Mouse (Mus musculus) liver (tissue): ENCODE measurements at regions not wholly inside any gene's neighbourhood (a gene's known extent, or its start where the extent isn't known, plus 50 kb on each side); places are given as distances from the start of the nearest gene placed in this dataset.

ENCODE experiments used
- DNase-seq: peaks from one replicate; pipeline ENCODE4 v3.0.0-alpha.2; 2020; ENCODE audit warnings: mixed read lengths

DNA sequence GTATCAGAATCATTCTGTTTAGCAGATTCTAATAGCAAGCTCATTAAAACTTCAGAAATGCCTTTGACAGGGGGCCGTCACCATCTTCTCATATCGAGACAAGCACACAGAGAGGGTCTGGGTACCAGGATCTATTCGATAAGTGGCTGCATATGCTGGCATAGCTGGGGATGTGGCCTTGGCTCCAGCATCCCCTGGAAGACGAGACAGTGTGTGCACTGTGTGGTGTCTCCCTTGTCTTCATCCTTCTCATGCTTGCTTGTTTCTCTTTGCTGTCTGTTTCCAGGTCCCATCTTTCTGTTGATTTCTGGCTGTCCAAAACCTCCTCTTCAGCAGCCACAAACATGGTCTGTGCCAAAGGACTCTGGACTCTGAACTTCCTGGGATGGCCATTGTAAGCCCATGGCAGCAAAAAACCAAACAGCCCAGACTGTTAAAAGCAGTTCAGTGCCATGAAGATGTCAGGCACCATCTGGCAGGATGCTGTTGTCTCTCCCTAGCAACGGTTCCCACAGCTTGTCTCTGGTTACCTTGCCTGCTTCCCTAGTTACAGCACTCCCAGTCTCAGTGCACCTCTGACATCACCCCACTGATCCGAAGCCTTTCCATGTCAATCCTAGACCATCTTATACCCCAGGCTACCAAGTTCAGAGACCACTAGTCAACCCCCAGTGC, 56.5 kb downstream of the Kctd12 start:
- no peak for DNase-seq

DNA sequence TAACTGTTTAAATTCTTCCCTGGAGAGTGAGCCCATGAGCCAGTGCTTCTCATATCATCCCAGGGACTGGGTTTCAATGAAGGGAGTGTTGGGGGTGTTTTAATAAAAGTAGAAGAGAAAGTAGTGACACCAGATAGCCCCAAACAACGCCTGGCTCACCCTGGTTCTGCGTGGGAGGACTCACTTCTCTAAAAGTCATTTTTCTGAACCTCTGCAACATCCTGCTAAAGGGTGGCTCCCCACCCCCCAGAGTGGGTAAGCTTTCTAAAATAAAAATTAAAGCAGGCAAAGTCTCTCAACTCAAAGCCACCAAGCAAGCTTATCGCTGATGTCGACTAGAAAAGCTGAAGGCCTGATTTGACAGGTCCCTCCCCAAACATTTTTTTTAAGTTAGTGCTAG, 57.8 kb downstream of the Kctd12 start:
- no peak for DNase-seq

DNA sequence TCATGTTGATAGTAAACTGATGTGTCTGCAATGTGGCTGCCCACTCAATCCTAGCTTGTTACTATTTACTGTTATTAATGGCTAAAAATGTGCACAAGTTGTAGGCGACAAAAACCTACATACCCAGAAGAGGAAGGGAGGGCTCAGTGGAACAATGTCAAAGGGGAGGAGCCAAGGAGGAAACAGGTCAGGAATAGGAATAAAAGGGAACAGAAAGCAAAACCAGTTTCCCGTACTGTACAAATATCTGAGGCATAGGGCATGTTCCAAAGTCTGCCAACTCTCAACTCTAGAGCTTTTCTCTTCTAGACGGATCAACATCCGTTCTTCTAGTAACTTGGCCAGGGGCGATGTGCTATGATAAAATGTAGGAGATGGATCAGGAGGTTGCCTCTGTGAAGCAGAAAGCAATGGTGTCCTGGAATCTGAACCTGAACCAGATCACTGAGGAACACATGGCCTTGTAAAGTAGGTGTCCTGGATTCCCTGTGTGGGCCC, 59.9 kb downstream of the Kctd12 start:
- DNase-seq, result no peak

DNA sequence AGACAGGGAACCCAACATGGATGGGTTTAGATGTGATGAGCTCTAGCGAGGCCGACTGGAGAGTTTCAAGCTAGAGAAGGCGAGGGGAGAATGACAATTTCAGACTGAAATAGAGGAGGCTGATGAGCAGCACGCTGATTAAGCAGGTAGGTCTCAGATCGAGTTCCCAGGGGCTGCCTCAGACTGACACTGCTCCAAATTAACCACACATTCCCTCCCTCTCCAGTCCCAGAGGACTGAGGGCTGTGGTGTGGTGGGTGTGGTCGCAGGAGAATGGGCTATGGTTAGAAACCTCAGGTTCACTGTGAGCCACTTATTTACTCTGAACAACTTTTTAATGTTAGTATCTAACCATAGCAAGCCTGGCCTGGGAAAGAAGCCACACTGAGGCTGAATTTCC, 62.0 kb downstream of the Kctd12 start:
- DNase-seq, result no peak

DNA sequence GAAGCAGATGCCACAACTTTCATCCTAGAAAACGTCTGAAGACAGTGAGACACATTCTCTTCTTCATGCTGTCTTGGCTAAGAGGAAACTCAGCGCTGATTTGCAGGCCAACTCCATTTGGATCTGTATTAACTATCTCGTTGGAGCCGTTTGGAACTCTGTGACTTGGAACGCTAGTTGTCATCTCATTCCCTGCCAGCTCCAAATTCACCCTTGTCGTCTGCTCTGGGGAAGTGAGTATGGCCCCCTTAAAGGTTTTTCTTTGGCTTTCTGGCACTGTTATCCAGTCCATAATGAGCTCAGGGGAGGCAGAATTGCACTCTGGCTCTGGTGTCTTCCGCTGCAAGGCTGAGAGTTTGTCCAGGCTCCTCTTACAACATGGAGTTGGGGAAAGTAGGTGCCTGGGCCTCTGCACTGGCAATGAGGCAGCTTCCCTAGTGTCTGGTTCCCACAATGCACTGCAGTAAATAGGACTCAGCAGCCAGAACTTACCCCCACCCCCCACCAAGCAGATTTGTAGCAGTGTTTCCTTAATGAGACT, 63.1 kb downstream of the Kctd12 start:
- DNase-seq, result no peak

DNA sequence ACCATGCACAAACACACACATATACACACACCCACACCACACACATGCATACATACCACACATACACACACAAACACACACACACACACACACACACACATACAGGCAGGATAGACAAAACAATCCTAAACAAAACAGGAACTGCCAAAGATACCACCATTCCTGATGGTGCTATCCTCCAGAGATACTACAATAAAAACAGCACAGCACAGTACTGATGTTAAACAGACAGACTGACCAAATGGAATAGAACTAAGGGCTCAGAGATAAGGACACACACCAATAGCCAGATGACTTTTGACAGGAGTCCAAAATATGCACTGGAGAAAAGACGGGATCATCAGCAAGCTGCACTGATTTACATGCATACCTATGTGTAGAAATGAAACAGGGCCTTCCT, 64.5 kb downstream of the Kctd12 start:
- no peak for DNase-seq

DNA sequence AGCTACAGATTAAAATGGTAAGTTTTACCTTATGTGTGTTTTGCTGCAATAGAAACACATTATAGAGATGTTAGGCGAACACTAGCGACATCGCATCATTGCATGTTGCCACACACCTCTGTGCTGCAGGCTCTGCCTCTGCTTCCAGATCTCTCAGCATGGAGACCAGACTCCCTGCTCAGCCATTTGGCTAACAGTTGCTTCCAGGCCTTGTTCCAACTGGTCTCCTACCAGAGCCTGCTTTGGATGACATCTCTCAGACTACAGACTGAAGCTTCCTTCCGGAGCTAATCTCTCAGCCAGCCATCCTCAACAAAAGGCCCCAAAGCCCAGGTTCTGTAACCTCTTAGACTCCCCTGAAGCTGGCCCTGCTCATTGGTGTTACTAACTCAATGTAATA, 66.5 kb downstream of the Kctd12 start:
- DNase-seq, result no peak

DNA sequence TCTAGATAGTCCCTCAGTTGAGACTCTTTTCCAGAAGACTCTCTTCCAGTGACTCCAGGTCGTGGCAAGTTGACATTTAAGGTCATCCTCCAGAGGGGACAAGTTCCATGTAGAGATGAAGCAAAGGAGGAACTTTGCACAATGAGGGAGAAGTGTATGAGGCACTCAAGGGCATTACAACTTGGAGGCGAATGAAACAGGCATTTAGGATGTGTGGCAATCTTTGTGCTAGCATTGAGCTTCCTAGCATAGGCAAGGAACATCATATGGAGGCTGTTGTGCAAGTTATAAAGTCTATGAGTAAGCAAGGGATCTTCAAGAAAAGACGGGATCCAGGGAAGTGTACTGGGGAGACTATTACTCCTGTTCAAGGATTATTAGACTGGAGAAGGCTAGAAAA, 70.9 kb downstream of the Kctd12 start:
- DNase-seq, result no peak

DNA sequence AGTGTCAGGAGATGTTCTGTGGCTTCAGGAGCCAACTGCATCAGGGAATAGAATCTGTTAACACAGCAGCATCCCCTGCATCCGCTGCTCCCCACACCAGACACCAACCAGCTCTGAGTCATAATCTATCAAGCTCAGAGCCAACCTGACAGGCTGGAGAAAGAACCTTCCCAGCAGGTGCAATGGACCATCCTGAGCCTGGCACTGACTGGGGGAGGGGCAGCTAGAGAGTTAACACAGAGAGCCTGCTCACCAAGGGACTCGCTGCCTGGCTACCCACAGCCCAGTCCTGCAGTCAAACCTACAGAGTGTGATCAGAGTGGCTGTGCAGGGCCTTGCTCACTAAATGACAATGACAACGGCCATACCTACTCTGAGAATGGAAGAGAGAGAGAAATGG, 73.4 kb downstream of the Kctd12 start:
- DNase-seq, result no peak

DNA sequence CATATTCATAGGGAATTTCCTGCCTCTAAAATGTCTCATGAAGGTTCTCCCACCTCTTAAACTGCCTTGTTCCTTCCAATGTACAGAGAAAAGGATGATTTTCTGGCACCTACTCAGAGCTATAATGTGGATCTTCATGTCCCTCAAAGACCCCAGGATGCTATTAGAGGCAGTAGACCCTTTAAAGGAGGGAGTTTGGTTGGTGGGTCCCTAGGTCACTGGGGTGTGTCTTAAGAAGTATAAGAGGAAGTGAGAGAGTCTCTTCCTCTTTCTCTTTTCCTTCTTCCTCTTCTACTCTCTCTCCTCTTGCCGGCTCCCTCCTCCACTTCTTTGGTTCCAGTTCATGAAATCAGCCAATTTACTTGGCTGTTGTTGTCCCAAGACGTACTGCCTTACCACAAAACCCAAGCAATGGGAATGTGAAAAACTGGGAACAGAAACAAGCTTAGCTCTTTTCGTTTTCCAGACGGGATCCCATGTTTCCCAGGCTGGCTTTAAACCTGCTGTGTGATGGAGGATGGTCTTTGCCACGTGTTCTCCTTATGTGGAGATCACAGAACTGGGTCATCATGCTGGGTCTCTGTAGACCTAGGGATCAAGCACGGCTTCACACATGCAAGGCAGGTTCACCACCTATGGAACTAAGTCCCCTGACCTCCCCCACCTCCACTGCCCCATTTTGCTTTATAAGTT, 74.9 kb downstream of the Kctd12 start:
- DNase-seq, result no peak

DNA sequence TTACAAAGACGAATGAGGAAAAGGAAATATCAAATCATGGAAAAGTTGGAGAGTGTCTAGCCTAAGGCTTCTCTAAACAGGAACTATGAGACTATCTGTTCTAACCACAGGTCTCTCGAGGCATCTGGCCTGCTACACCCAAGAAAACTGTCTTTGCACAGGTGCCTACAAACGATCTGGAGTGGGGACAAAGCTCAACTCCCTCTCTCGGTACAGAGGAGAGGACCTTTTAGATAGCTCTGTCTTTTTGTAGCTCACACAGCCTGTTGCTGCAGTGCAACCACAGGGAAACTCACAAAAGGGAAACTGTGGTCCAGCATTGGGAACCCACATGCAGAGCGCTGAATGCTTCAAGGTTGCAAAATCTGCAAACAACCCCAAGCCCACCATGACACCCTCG, 75.6 kb downstream of the Kctd12 start:
- peak; percentile 5 for DNase-seq

DNA sequence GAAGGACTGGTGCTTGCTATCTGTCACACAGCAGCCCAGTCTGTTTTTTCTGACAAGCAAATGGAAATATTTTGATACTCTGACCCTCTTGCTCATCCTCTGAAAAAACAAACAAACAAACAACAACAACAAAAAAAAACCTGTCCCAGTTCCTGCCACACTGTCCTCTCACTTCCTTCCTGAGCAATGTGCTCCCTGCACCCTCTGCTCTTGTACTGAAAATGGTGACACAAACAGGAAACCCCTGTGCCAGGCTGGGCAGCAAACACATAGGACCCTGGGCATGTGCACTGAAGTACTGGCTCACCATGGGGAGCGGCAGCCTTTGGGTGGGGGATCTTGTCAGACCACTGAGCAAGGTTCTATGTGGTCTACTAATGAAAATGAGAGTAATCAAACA, 76.2 kb downstream of the Kctd12 start:
- DNase-seq, result no peak

DNA sequence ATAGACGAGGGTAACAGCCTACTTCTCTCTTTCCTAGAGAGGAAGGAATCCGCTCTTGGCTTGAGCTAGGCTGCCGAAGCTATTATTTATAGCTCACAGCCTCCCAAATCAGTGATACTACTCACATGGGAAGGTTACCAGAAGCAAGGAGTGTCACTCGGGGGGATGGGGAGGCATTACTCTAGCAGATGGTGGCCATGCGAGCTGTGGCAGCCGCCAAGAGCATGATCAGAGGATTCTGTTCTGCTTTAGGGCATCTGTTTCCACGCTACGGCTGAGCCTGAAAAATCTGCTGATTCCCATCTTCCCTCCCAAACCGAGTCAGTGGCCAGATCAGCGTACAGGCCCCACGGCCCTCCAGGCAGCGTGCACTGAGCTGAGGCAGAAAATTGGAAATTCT, 79.5 kb downstream of the Kctd12 start:
- DNase-seq, result peak; percentile 18

DNA sequence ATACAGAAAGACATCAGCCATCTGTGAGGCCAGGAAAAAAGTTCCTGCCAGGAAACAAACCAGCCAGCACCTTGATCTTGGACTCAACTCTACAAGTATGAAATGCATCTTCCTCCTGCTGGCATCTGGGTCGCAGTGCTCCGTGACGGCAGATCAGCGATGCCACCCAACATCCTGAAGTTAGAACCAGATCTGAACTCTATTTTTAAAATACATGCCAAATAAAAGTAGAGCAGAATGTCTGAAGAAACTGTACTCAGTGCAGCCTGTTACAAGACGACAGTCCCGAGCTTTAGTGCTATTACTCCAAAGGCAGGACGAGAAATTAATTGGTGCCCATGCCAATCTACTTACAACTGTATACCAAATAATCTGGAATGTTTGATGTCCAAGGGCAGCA, 80.2 kb downstream of the Kctd12 start:
- DNase-seq, result no peak

DNA sequence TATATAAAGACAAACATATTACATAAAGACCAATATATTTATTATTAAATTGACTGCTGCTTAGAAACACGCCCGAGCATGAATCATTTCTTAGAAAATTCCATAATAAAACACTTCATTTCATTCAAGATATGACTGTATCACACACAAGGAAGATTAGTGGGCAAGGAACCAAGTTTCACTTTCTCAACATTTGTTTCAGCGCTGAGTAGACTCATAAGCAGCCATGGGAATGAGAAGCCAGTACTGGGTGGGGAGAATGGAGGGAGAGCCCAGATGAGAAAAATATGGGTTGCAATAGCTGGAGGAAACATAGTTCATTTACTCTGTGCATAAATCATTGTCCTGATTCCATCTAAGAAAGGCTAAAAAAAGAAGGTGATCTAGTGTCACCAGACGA, 84.0 kb downstream of the Kctd12 start:
- DNase-seq, result no peak

DNA sequence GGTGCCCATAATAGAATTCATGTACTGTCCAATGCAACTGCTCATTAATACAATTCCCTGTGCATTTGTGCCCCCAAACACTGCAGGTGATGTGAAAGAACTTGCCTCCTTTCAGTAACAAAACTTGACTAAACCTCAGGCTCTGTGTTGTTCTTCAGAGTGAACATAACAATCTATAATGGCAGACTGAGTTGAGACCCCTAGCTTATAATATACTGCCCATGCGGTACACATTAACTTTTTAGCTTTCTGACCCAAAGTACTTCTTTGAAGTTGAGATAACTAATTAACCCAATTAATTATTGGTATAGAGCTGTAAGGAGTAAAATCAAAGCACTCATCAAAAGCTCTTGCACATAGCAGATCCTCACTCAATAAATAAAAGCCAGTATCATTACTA, 85.4 kb downstream of the Kctd12 start:
- DNase-seq, result no peak

DNA sequence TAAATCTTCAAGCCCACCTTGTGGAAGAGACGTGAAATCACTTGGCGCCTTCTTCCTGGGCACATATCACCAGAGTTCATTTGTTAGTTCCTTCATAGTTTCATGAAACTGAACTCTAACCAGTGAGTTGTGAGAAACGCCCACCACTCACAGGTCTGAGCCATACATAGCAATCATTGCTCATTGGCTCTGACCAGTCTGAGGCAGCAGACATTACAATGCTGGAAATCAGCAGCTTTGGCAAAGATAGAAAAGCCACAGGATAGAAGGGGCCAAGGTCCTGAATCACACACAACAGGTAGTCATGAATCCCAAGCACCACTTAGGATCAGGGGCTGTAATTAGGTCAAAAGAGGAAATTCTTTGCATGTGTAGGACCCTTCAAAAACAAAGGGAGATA, 85.9 kb downstream of the Kctd12 start:
- no peak for DNase-seq

DNA sequence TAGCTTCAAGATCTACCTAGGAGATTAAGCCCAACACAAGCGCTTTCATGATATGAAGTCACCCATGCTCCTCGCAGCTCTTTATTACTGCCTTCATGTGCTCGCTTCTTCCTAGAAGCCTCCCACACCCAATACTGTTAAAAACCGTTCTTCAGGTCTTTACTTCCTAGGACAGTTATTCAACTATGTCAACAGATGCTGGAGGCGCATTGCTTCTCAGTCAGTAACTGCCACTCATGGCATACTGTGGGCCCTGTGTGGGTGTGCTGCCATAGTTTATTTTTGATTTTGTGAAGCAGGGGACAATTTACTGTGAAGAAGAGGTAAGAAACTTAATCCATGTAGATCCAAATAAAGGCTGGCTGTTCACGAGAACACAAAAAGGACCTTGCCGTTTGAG, 89.2 kb downstream of the Kctd12 start:
- DNase-seq, result no peak

DNA sequence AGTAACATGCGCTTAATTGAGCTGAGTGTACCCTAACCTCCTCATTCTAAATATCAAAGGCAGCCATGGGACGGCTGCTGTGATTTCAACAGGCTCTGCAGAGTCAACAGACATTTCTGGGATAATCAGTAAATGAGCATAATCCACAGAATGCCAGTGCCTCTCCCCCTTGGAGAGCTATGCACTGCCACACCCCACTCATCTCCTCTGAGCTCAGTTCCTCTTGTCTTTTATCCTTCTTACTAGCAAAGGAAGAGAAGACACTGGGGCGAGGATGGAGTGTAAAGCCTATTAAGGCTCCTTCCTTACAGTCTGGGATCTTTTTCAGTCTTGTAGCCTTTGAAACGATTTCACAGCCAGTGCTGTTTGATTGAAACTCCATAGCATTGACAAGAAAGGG, 90.9 kb downstream of the Kctd12 start:
- DNase-seq, result no peak

DNA sequence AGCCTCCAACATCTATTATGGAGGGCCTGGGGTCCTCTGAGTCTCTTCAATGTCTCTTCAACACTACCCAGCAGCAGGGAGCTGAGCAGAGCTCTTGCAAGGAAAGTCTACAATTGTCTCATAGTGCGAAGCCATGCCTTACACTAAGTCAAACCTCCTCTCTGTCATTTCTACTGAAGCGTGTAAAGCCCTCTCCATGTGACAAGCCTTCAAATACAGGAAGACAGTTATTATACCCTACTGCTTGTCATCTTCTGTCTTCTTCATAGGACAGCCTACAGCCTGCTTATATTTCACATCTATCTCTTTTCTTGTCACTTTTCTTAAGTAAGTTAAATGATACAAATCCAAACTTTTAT, 97.2 kb downstream of the Kctd12 start:
- DNase-seq, result no peak

DNA sequence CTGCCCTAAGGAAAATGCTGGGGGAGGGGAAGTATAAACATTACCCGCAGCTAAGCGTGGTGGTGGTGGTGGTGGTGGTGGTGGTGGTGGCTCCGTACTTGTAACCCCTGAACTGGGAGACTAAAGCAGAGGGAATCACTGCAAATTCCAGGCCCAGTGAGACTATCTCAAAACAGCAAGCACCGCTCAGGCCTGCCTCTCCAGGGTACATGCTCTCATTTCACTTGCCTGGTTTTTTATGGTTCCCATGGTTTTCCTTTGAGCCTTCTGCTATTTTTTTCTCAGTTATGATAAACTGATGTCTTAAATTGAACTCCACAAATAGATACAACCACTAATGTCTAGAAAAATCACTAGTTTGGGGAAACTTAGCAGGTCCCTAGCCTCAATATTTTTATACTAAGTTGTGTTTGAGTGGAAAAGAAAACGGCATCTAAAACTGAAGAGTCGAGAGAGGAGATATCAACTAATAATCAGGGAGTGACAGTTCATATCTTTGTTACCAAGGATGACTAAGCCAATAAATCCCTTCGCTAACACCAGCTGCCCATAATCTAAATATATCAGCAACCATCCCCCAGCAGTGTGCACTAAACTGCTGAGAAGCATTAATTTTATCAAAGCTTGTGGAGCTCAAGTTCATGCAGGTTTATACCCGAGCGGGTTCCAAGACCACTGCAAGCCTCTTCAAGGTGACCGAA, 97.7 kb downstream of the Kctd12 start:
- DNase-seq, result no peak

DNA sequence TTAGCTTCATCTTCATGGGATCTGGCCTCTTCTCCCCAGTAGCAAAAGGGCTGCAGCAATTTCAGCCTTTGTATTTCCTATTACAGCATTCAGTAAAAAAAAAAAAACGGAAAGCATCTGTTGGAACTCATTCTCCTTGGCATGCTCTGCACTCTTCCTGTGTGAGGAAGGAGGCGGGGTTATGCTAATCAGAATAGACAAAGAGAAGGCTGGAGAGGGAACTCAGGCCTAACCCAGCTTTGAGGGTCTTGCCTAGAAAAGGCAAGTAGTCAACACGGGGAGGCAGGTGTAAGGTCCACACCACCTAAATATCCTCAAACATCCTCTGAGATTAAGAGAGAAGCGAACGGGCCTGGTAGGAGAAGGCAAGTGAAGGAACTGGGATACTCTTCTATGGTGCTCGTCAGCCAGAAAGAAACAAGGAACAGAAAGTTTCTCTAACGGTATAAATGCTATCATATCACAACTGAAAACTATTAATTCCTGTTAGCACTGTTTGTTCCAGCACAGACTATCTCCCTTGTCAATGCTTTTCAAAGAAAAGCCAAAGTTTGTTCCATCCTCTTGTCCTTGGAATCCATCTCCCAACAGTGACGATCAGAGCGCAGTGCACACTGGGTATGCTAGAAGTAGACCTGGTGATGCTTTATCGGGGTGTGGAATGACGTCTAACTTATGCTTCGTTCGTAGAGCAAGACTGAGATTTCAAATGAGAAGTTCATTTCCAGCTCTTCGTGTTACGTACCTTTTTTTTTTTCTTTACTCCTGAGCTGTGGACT, 98.9 kb downstream of the Kctd12 start:
- DNase-seq, result no peak

DNA sequence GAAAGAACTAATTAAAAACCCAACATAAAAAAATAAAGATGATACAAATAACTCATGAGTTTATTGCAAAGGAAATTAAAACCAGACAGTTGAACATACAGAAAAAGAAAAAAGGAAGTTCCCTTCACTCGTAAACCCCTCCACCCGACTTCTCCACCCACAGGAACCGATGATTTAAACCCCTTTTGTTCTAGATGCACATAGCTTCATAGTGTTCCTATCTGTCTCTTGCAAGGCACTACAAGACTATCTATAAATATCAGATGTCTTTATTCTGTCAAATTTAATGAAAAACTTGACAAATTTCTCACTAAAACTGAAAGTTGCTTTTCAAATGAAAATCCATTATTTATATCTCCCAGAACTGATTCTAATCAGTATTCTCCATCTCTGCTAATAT, 100.2 kb downstream of the Kctd12 start:
- no peak for DNase-seq
